Mouse (Mus musculus) myocyte (in vitro differentiated cells): Measurements from ENCODE around the gene Cwc22. TPM values are rescaled to one million over a fixed set of nuclear protein-coding genes. Genes with fewer than 3 reads are reported as not detected.

Experiments
- H3K27me3 ChIP-seq: one replicate; pipeline ENCODE4 v1.6.1; 2011; ENCODE audit not compliant: control insufficient read depth, insufficient read depth, insufficient read length
- H3K36me3 ChIP-seq: one replicate; pipeline ENCODE4 v1.6.1; 2011; ENCODE audit not compliant: control insufficient read depth, insufficient read depth
- H3K4me2 ChIP-seq: one replicate; pipeline ENCODE4 v1.6.1; 2011; ENCODE audit warnings: low read depth, control low read depth
- H3K4me3 ChIP-seq: one replicate; pipeline ENCODE4 v1.5.1; 2011; ENCODE audit warnings: mild to moderate bottlenecking, control low read depth, moderate library complexity
- H3K79me2 ChIP-seq: one replicate; pipeline ENCODE4 v1.6.1; 2011; ENCODE audit not compliant: control insufficient read depth, insufficient read depth
- H3ac ChIP-seq: one replicate; pipeline ENCODE4 v1.6.1; 2011; ENCODE audit not compliant: control insufficient read depth, insufficient read length
- CEBPB ChIP-seq: IDR thresholded peaks from 2 replicates; pipeline ENCODE4 v1.6.1; 2011; ENCODE audit warnings: mild to moderate bottlenecking, moderate library complexity; ENCODE audit not compliant: poor library complexity, insufficient read depth, severe bottlenecking
- E2F4 ChIP-seq: IDR thresholded peaks from one replicate; pipeline ENCODE4 v1.6.1; 2011; ENCODE audit warnings: mild to moderate bottlenecking, control low read depth, moderate library complexity; ENCODE audit not compliant: insufficient read depth
- MAX ChIP-seq: IDR thresholded peaks from one replicate; pipeline ENCODE4 v1.6.1; 2011; ENCODE audit warnings: low read depth, mild to moderate bottlenecking, control low read depth
- MYOD1 ChIP-seq, 3 experiments: IDR thresholded peaks; one replicate each; pipeline ENCODE4 v1.6.1; 2011; ENCODE audit warnings: control low read depth in 2 of 3, low read depth in 2 of 3, mild to moderate bottlenecking in 2 of 3, moderate library complexity in 1 of 3; ENCODE audit not compliant: insufficient read length in 2 of 3, control insufficient read depth in 1 of 3
- MYOG ChIP-seq, 3 experiments: IDR thresholded peaks; one replicate each; pipeline ENCODE4 v1.6.1; 2011; ENCODE audit warnings: control low read depth in 2 of 3, low read depth in 2 of 3, mild to moderate bottlenecking in 2 of 3; ENCODE audit not compliant: insufficient read length in 2 of 3, control insufficient read depth in 1 of 3, insufficient read depth in 1 of 3
- POLR2A ChIP-seq: IDR thresholded peaks from one replicate; pipeline ENCODE4 v1.6.1; 2011; ENCODE audit warnings: low read depth, mild to moderate bottlenecking, control low read depth, moderate library complexity; ENCODE audit not compliant: insufficient read length
- POLR2AphosphoS2 ChIP-seq: IDR thresholded peaks from one replicate; pipeline ENCODE4 v1.6.1; 2011; ENCODE audit warnings: low read depth, control low read depth; ENCODE audit not compliant: insufficient read length
- REST ChIP-seq: IDR thresholded peaks from one replicate; pipeline ENCODE4 v1.6.1; 2011; ENCODE audit warnings: mild to moderate bottlenecking, control low read depth, moderate library complexity; ENCODE audit not compliant: insufficient read depth, insufficient read length
- SRF ChIP-seq: IDR thresholded peaks from one replicate; pipeline ENCODE4 v1.6.1; 2011; ENCODE audit warnings: low read depth; ENCODE audit not compliant: control insufficient read depth, insufficient read length
- TCF12 ChIP-seq: IDR thresholded peaks from one replicate; pipeline ENCODE4 v1.6.1; 2011; ENCODE audit warnings: mild to moderate bottlenecking, control low read depth; ENCODE audit not compliant: poor library complexity, insufficient read depth, severe bottlenecking
- TCF3 ChIP-seq: IDR thresholded peaks from one replicate; pipeline ENCODE4 v1.6.1; 2011; ENCODE audit warnings: low read depth, control low read depth; ENCODE audit not compliant: insufficient read length
- USF1 ChIP-seq: IDR thresholded peaks from one replicate; pipeline ENCODE4 v1.6.1; 2011; ENCODE audit warnings: low read depth, mild to moderate bottlenecking, control low read depth, moderate library complexity
- polyA plus RNA-seq: library from polyadenylated mRNA; unstranded; fragments of >200 nt; fragmentation: generic; extraction: Trizol; gene quantifications from one replicate; pipeline ENCODE4 v1.2.1, GENCODE M21; 2012; ENCODE audit warnings: missing spikeins

Gene Cwc22
- polyA plus RNA-seq, 1 experiment: 8.3 TPM

DNA sequence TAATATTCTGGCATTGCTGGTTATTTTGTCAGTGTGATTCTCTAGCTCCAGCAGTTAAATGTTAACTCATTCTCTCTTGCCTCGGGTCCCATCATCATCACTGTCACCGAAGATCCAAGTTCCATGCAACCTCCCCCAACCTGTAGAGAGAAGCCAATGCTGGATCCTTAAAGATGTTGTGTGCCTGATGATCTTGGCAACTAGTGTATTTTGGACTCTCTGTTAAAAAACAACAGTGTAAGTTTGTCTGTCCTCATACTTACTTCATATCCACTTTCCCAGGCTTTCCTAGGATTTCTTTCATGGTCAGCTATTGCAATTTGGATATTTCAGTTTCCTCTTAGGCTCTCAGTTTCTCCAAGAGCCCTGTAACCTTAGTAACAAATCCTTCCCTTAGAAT lies 25.2 kb upstream of the Cwc22 start:
- no peak overlapping the region for H3ac ChIP-seq
- no peaks in the 10 kb centered on the region for H3K27me3 ChIP-seq
- H3K79me2 ChIP-seq: no peaks in the 10 kb centered on the region
- no peak overlapping the region for H3K4me3 ChIP-seq
- H3K36me3 ChIP-seq: no peaks in the 10 kb centered on the region
- TF ChIP-seq TCF12: no peak
- TF ChIP-seq USF1: no peak
- TF ChIP-seq MYOD1 (IDR thresholded peaks at IDR 0.05; ENCODE audit: control insufficient read depth in 1 of 3, insufficient read length in 2 of 3, low read depth in 2 of 3): no peak
- TF ChIP-seq CEBPB: no peak
- no peak for TF ChIP-seq POLR2A
- TF ChIP-seq REST: no peak
- TF ChIP-seq POLR2AphosphoS2: no peak
- TF ChIP-seq MYOG (IDR thresholded peaks at IDR 0.05; ENCODE audit: control insufficient read depth in 1 of 3, insufficient read depth in 1 of 3, insufficient read length in 2 of 3, low read depth in 2 of 3): no peak
- TF ChIP-seq E2F4: no peak
- TF ChIP-seq TCF3: no peak
- TF ChIP-seq MAX: no peak
- no peak for TF ChIP-seq SRF
- no peak overlapping the region for H3K4me2 ChIP-seq

DNA sequence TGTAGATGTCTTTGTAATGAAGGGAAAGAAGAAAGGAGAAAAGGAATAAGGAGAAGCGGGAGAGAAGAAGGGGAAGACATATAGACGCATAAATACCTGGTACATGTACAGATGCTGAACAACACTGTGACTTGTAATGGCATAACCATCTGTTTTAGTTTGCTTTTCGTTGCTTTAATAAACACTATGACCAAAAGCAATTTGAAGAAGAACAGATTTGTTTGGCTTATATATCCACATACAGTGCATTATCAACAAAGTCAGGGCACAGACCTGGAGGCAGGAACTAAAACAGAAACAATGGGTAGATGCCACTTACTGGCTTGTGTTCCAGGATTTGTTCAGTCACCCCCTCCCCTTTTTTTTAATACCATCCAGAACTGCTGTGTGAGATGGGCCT lies 24.4 kb upstream of the Cwc22 start:
- Histone ChIP-seq H3K4me2 (no peak overlapping the region), H3K4me3 (no peak overlapping the region), H3K36me3 (no peaks in the 10 kb centered on the region), H3K27me3 (no peaks in the 10 kb centered on the region), H3ac (no peak overlapping the region), H3K79me2 (no peaks in the 10 kb centered on the region)
- no peak for TF ChIP-seq SRF
- TF ChIP-seq MYOD1 (IDR thresholded peaks at IDR 0.05; ENCODE audit: control insufficient read depth in 1 of 3, insufficient read length in 2 of 3, low read depth in 2 of 3): no peak
- TF ChIP-seq POLR2A: no peak
- TF ChIP-seq CEBPB: no peak
- no peak for TF ChIP-seq POLR2AphosphoS2
- no peak for TF ChIP-seq E2F4
- TF ChIP-seq TCF12: no peak
- TF ChIP-seq REST: no peak
- TF ChIP-seq TCF3: no peak
- TF ChIP-seq USF1: no peak
- no peak for TF ChIP-seq MYOG (IDR thresholded peaks at IDR 0.05; ENCODE audit: control insufficient read depth in 1 of 3, insufficient read depth in 1 of 3, insufficient read length in 2 of 3, low read depth in 2 of 3)
- no peak for TF ChIP-seq MAX

DNA sequence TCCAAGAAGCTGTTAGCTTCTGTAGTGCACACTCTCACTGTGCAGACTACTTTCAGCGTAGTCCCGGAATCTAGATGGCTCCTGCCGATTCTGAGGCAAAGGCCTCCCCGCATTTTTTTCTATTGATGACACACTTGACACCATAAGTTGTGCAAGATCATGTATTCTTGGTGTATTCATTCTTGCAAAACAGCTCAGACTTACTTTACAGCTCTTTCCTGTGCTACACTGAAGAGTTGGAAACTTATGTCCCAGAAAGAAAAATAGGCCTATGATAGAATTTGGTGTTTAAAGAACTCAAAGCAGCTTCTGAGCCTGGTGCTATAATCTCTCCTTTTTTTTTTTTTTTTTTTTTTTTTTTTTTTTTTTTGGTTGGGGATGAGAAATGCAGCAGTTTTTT lies 23.8 kb upstream of the Cwc22 start:
- Histone ChIP-seq H3ac (no peak overlapping the region), H3K4me3 (no peak overlapping the region), H3K36me3 (no peaks in the 10 kb centered on the region), H3K27me3 (no peaks in the 10 kb centered on the region), H3K4me2 (no peak overlapping the region), H3K79me2 (no peaks in the 10 kb centered on the region)
- TF ChIP-seq SRF (no peak), USF1 (no peak), POLR2A (no peak), MYOD1 (IDR thresholded peaks at IDR 0.05; ENCODE audit: control insufficient read depth in 1 of 3, insufficient read length in 2 of 3, low read depth in 2 of 3) (no peak), E2F4 (no peak), MYOG (IDR thresholded peaks at IDR 0.05; ENCODE audit: control insufficient read depth in 1 of 3, insufficient read depth in 1 of 3, insufficient read length in 2 of 3, low read depth in 2 of 3) (no peak), POLR2AphosphoS2 (no peak)

- H3K4me3 ChIP-seq: no peak overlapping the region
- no peaks in the 10 kb centered on the region for H3K79me2 ChIP-seq
- H3ac ChIP-seq: no peak overlapping the region
- no peak overlapping the region for H3K4me2 ChIP-seq
- no peaks in the 10 kb centered on the region for H3K27me3 ChIP-seq
- TF ChIP-seq POLR2A (no peak), MYOD1 (IDR thresholded peaks at IDR 0.05; ENCODE audit: control insufficient read depth in 1 of 3, insufficient read length in 2 of 3, low read depth in 2 of 3) (no peak), POLR2AphosphoS2 (no peak), MAX (no peak), TCF12 (no peak)
- H3K36me3 ChIP-seq: no peaks in the 10 kb centered on the region
Measured at GRCm38 (mm10) chr2:77962450-77963193, 16.4 kb upstream of the Cwc22 start.

GRCm38 (mm10) chr2:77961256-77961655 lies 15.1 kb upstream of the Cwc22 start:
- H3K4me2 ChIP-seq: no peak overlapping the region
- no peak for TF ChIP-seq MAX
- no peak for TF ChIP-seq TCF12
- TF ChIP-seq MYOD1 (IDR thresholded peaks at IDR 0.05; ENCODE audit: control insufficient read depth in 1 of 3, insufficient read length in 2 of 3, low read depth in 2 of 3): no peak
- TF ChIP-seq CEBPB: no peak
- no peak for TF ChIP-seq POLR2A
- TF ChIP-seq SRF: no peak
- TF ChIP-seq USF1: no peak
- no peak for TF ChIP-seq E2F4
- no peak for TF ChIP-seq MYOG (IDR thresholded peaks at IDR 0.05; ENCODE audit: control insufficient read depth in 1 of 3, insufficient read depth in 1 of 3, insufficient read length in 2 of 3, low read depth in 2 of 3)
- TF ChIP-seq REST: no peak
- TF ChIP-seq POLR2AphosphoS2: no peak
- no peak for TF ChIP-seq TCF3
- H3K4me3 ChIP-seq: no peak overlapping the region

More at GRCm38 (mm10) chr2:77961256-77961655, 15.1 kb upstream of the Cwc22 start:
- Histone ChIP-seq H3K79me2 (no peaks in the 10 kb centered on the region), H3K27me3 (no peaks in the 10 kb centered on the region), H3K36me3 (no peaks in the 10 kb centered on the region), H3ac (no peak overlapping the region)
